Mouse (Mus musculus): Measurements from ENCODE around the gene D930007J09Rik. TPM values are rescaled to one million over a fixed set of nuclear protein-coding genes. Genes with fewer than 3 reads are reported as not detected.

Gene D930007J09Rik
- 0.40 and 0.73 TPM in 2 replicates for polyA plus RNA-seq (2012; rRNA removed)

GRCm38 (mm10) chr13:32802259-32803081, at the start of gene D930007J09Rik:
D930007J09Rik (minus strand) TSS chr13:32802849.

GRCm38 (mm10) chr13:32850668-32851404, 48.2 kb upstream of the D930007J09Rik start, which contains the start of gene Serpinb1a:
Serpinb1a (minus strand) TSS chr13:32851185.

GRCm38 (mm10) chr13:32801693-32802221, 892 bp downstream of the D930007J09Rik start, which contains the start of gene Wrnip1:
Wrnip1 (plus strand) TSS chr13:32802038.

GRCm38 (mm10) chr13:32783816-32784215, 18.8 kb downstream of the D930007J09Rik start, which contains the start of gene Mylk4:
Mylk4 (minus strand) TSS chr13:32783954.

Other genes with a start within 250 kb of the D930007J09Rik start
- 0.05 and 0.26 TPM in 2 replicates for gene Mylk4, start 18.9 kb downstream of the D930007J09Rik start, polyA plus RNA-seq (2012; rRNA removed)
- 13.2 and 19.6 TPM in 2 replicates for gene Wrnip1, start 811 bp downstream of the D930007J09Rik start, polyA plus RNA-seq (2012; rRNA removed)
- gene Serpinb1a, start 48.3 kb upstream of the D930007J09Rik start, polyA plus RNA-seq (2012; rRNA removed): 10.1 and 13.8 TPM in 2 replicates
- 0.04 TPM in 1 of 2 replicates, not detected in the other for gene Serpinb1c, start 95.4 kb upstream of the D930007J09Rik start, polyA plus RNA-seq (2012; rRNA removed)
- 0.28 and 0.34 TPM in 2 replicates for gene Serpinb6b, start 162.4 kb upstream of the D930007J09Rik start, polyA plus RNA-seq (2012; rRNA removed)
- 0.34 and 0.55 TPM in 2 replicates for gene Serpinb9, start 200.4 kb upstream of the D930007J09Rik start, polyA plus RNA-seq (2012; rRNA removed)
- gene Serpinb9b, start 224.6 kb upstream of the D930007J09Rik start, polyA plus RNA-seq (2012; rRNA removed): 0.05 TPM in 1 of 2 replicates, not detected in the other

Measured in stomach, adult 2 months (tissue).